Mouse (Mus musculus): ENCODE data around the gene Thap8. TPM values are rescaled to one million over a fixed set of nuclear protein-coding genes. Genes with fewer than 3 reads are reported as not detected.

Thap8 gene
- polyA plus RNA-seq, 1 experiment: 0.22 TPM

- peak in 1 of 2 experiments; percentile 39 for DNase-seq (ENCODE audit: extremely low spot score in 1 of 2, low spot score in 1 of 2)
These were observed 2.8 kb downstream of the Thap8 start for GRCm38 (mm10) chr7:30282740-30283139.

GRCm38 (mm10) chr7:30286701-30287410 is 7.0 kb downstream of the Thap8 start:
- DNase-seq (ENCODE audit: extremely low spot score in 1 of 2, low spot score in 1 of 2): no peak

GRCm38 (mm10) chr7:30288046-30288445 is 8.2 kb downstream of the Thap8 start:
- DNase-seq (ENCODE audit: extremely low spot score in 1 of 2, low spot score in 1 of 2): no peak

- no peak for DNase-seq (ENCODE audit: extremely low spot score in 1 of 2, low spot score in 1 of 2)
These were observed 9.3 kb downstream of the Thap8 start for GRCm38 (mm10) chr7:30289071-30289713.

- no peak for DNase-seq (ENCODE audit: extremely low spot score in 1 of 2, low spot score in 1 of 2)
These were observed 10.0 kb downstream of the Thap8 start for GRCm38 (mm10) chr7:30289714-30290399.

- peak; percentile 78 to 93 for DNase-seq (ENCODE audit: extremely low spot score in 1 of 2, low spot score in 1 of 2)
These were observed 11.6 kb downstream of the Thap8 start, which contains the start of gene Clip3 for GRCm38 (mm10) chr7:30291215-30292131. Gene Clip3, plus strand, starts transcription at chr7:30291728.

GRCm38 (mm10) chr7:30293795-30294194 is 13.9 kb downstream of the Thap8 start:
- peak in 1 of 2 experiments; percentile 53 for DNase-seq (ENCODE audit: extremely low spot score in 1 of 2, low spot score in 1 of 2)

- no peak for DNase-seq (ENCODE audit: extremely low spot score in 1 of 2, low spot score in 1 of 2)
These were observed 14.4 kb downstream of the Thap8 start for GRCm38 (mm10) chr7:30294296-30294695.

- peak in 1 of 2 experiments; percentile 28 for DNase-seq (ENCODE audit: extremely low spot score in 1 of 2, low spot score in 1 of 2)
These were observed 15.2 kb downstream of the Thap8 start for GRCm38 (mm10) chr7:30295103-30295502.

- no peak for DNase-seq (ENCODE audit: extremely low spot score in 1 of 2, low spot score in 1 of 2)
These were observed 16.9 kb downstream of the Thap8 start for GRCm38 (mm10) chr7:30296816-30297215.

- DNase-seq (ENCODE audit: extremely low spot score in 1 of 2, low spot score in 1 of 2): no peak
These were observed 17.4 kb downstream of the Thap8 start for GRCm38 (mm10) chr7:30297266-30297665.

- peak in 1 of 2 experiments; percentile 66 for DNase-seq (ENCODE audit: extremely low spot score in 1 of 2, low spot score in 1 of 2)
These were observed 21.0 kb downstream of the Thap8 start for GRCm38 (mm10) chr7:30300914-30301313.

- DNase-seq (ENCODE audit: extremely low spot score in 1 of 2, low spot score in 1 of 2): no peak
These were observed 26.3 kb downstream of the Thap8 start for GRCm38 (mm10) chr7:30306083-30306779.

- peak; percentile 97 for DNase-seq (ENCODE audit: extremely low spot score in 1 of 2, low spot score in 1 of 2)
These were observed 28.4 kb downstream of the Thap8 start, which contains the start of gene Alkbh6 for GRCm38 (mm10) chr7:30308076-30309005. Gene Alkbh6, plus strand, starts transcription at chr7:30308717.

- no peak for DNase-seq (ENCODE audit: extremely low spot score in 1 of 2, low spot score in 1 of 2)
These were observed 29.7 kb downstream of the Thap8 start for GRCm38 (mm10) chr7:30309395-30310129.

GRCm38 (mm10) chr7:30310136-30310535 is 30.2 kb downstream of the Thap8 start:
- no peak for DNase-seq (ENCODE audit: extremely low spot score in 1 of 2, low spot score in 1 of 2)

- DNase-seq (ENCODE audit: extremely low spot score in 1 of 2, low spot score in 1 of 2): no peak
These were observed 33.9 kb downstream of the Thap8 start for GRCm38 (mm10) chr7:30313666-30314320.
